In genomic region chr10:69571972-69572371, GRCm38 (mm10) we compare ENCODE assay signal across 7 mouse cellular contexts.
A peak's percentile ranks its signal among the peaks of the same experiment; 100 is the strongest.
DNase-seq lines count a peak whose midpoint lies in the region; ATAC-seq and TF ChIP-seq lines count a peak whose summit lies in the region.

No protein-coding gene starts in this region.

- H3K9me3 ChIP-seq in forebrain, embryonic 14.5 days (replicated peaks; ENCODE audit: control insufficient read depth, low read length): no peaks in the 10 kb centered on the region
- no peaks in the 10 kb centered on the region for H3K9me3 ChIP-seq in liver, embryonic 15.5 days (replicated peaks)

- TF ChIP-seq POLR2A in testis, adult 2 months (IDR thresholded peaks at IDR 0.05; ENCODE audit: control insufficient read depth, low read depth, low read length): no peak

- no peak overlapping the region for H3K27ac ChIP-seq in testis, adult 2 months (ENCODE audit: control insufficient read depth, insufficient read depth, low read depth, low read length)
- H3K27ac ChIP-seq in forebrain, embryonic 14.5 days (ENCODE audit: low read depth, low read length): no peak overlapping the region
- H3K27ac ChIP-seq in liver, embryonic 15.5 days (replicated peaks): no peak overlapping the region

- WGBS in forebrain, embryonic 14.5 days: 4% methylated on average over 9 of the region's 9 CpGs
- WGBS in liver, embryonic 15.5 days (ENCODE audit: insufficient replicate concordance): 4% methylated on average over 9 of the region's 9 CpGs

- peaks cover 15% of the 10 kb centered on the region for H3K4me1 ChIP-seq in testis, adult 2 months (ENCODE audit: control insufficient read depth, insufficient read depth, low read length)
- peaks cover 39% of the 10 kb centered on the region for H3K4me1 ChIP-seq in forebrain, embryonic 14.5 days (ENCODE audit: control insufficient read depth, insufficient read depth, low read length)
- H3K4me1 ChIP-seq in liver, embryonic 15.5 days (replicated peaks): no peaks in the 10 kb centered on the region

- no peaks in the 10 kb centered on the region for H3K27me3 ChIP-seq in testis, adult 2 months (ENCODE audit: control insufficient read depth, insufficient read depth, low read length)
- no peaks in the 10 kb centered on the region for H3K27me3 ChIP-seq in forebrain, embryonic 14.5 days (replicated peaks; ENCODE audit: control insufficient read depth, insufficient read depth, low read length)
- H3K27me3 ChIP-seq in liver, embryonic 15.5 days: peaks cover 15% of the 10 kb centered on the region

- H3K36me3 ChIP-seq in testis, adult 2 months (ENCODE audit: control insufficient read depth, insufficient read depth, low read length): no peaks in the 10 kb centered on the region
- no peaks in the 10 kb centered on the region for H3K36me3 ChIP-seq in forebrain, embryonic 14.5 days (ENCODE audit: control insufficient read depth, insufficient read depth, low read length)
- no peaks in the 10 kb centered on the region for H3K36me3 ChIP-seq in liver, embryonic 15.5 days (replicated peaks)

- peak overlapping the region; percentile 47 for H3K4me2 ChIP-seq in forebrain, embryonic 14.5 days (ENCODE audit: low read length)
- peak overlapping the region; percentile 50 for H3K4me2 ChIP-seq in liver, embryonic 15.5 days

- no peak for TF ChIP-seq CTCF in testis, adult 2 months (IDR thresholded peaks at IDR 0.05; ENCODE audit: control insufficient read depth, insufficient read depth, insufficient replicate concordance, low read depth, low read length)

- no peak for DNase-seq in testis, postnatal 14 days (ENCODE audit: low spot score)
- DNase-seq in forebrain, embryonic 14.5 days (ENCODE audit: low spot score): peak; percentile 51
- no peak for DNase-seq in spleen, adult 18-20 months
- no peak for DNase-seq in spleen, postnatal 4 days (ENCODE audit: low spot score in 2 of 2)
- no peak for DNase-seq in kidney, postnatal 4 days

- no peak for ATAC-seq in forebrain, embryonic 14.5 days
- ATAC-seq in liver, embryonic 15.5 days (ENCODE audit: insufficient read depth): no peak

- peak overlapping the region; percentile 43 for H3K4me3 ChIP-seq in testis, adult 2 months (ENCODE audit: control insufficient read depth, low read depth, low read length)
- peak overlapping the region; percentile 13; the same call in 1 of the 2 replicates for H3K4me3 ChIP-seq in forebrain, embryonic 14.5 days (ENCODE audit: low read depth, low read length)
- no peak overlapping the region for H3K4me3 ChIP-seq in liver, embryonic 15.5 days (replicated peaks)

- peak overlapping the region; percentile 33; the same call in 1 of the 2 replicates for H3K9ac ChIP-seq in forebrain, embryonic 14.5 days (ENCODE audit: low read length)
- no peak overlapping the region for H3K9ac ChIP-seq in liver, embryonic 15.5 days
